Mouse (Mus musculus): ENCODE results near the gene Onecut1. TPM values are rescaled to one million over a fixed set of nuclear protein-coding genes. Genes with fewer than 3 reads are reported as not detected.

Gene Onecut1
- not detected for total RNA-seq (2021)

DNA sequence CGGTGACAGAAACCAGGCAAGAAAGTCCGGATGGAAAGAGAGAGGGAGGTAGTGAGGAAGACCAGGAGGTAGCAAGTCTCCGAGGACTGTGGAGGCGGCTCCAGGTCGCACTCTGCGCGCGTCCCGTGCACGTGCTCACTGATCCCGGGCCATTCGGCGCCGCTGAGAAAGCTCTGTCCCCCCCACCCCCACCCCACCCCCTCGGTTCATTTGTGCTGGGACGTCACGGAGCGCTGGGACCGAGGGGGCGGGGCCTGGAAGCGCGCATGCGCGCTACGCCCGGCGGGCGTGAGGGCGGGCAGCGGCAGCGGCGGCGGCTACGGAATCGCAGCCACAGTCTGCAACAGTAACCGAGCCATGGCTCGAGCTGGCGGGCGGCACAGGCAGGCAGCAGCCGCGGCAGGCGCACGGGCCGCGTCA is at the start of gene Onecut1:
Onecut1 (plus strand) TSS at position 361 of the 420 bp plus-strand sequence.
- DNase-seq = peak; percentile 75

DNA sequence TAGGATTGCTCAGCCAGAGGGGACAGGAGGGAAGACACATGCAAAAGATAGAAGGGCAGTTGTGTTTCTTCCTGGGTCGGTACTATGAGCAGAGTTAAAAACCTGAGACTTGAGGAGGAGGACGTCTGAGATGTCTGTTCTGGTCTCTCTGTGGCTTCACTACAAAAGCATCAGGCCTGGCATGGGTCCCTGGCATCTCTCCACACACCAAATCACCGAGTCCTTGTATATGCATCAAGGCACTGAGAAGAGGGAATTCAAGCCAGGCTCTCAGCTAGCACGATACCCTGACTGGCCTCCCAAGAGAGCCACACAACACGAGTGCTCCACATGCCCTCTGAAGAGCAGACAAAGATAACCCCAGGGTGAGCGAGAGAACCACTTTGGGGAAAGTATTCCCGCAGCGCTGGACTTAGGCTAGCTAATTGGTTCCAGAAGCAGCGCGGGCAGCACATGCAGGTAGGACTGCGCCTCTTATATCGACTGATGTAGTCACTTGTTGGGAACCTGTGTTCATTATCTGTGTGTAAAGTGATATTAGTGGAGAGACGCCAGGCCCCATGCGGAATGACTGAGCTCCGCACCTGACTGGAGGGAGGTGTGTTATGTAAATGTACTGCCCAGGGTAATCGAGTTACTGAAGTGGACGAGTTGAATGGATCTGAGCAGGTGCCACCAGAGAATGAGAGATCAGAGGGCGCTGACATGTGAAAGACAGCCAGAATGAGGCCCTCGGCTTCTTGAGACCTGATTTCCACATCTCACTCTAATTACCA is 41.8 kb upstream of the Onecut1 start:
- peak; percentile 14 for DNase-seq

DNA sequence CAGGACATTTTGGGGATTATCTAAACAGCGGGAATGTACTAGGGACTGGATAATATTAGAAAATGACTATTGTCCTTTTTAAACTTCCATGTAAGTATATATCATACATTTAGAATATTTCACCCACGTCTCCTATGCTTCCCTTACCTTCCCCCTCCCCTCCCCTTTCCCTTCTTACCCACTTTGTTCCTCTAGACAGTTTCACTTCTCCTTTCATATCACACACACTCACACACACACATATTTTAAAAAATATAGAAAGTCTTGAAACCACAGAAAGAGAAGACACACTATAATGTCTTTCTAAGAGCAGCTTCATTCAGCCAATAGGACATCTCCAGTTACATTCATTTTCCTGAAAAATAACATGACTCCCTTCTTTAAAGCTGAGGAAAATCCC is 36.6 kb upstream of the Onecut1 start:
- DNase-seq = no peak

DNA sequence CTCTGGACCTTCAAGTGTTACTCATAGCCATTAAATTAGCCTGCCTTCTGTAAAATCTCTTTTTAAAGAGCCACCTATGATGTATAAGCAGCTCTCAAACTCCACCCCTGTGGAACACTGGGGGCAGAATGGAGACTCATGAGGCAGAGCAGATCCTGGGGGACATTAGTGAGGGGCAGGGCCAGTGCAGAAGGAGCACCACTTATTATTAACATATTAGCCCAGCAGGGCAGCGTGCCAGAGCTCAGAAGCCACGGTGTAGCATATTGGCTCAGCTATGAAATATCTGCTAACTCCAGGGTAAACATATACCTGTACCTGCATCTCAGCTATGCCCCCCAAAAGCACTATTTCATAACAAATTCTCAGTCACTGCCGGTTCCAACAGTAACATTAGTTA is 32.5 kb upstream of the Onecut1 start:
- no peak for DNase-seq

DNA sequence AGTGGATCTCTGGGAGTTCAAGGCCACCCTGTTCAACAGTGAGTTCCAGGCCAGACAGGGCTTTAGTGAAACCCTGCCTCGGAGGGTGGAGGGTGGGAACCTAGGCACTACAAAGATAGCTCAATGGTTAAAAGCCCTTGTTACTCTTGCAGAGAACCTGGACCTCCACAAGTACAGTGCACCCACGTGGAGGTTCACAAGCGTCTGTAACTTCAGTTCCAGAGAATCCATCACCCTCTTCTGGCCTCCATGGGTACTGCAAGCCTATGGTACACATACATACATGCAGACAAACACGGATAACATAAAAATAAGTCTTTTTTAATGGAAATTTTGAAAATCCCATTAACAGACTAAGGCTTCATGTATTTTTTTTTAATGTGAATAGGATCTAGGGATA is 18.8 kb upstream of the Onecut1 start:
- DNase-seq = no peak

DNA sequence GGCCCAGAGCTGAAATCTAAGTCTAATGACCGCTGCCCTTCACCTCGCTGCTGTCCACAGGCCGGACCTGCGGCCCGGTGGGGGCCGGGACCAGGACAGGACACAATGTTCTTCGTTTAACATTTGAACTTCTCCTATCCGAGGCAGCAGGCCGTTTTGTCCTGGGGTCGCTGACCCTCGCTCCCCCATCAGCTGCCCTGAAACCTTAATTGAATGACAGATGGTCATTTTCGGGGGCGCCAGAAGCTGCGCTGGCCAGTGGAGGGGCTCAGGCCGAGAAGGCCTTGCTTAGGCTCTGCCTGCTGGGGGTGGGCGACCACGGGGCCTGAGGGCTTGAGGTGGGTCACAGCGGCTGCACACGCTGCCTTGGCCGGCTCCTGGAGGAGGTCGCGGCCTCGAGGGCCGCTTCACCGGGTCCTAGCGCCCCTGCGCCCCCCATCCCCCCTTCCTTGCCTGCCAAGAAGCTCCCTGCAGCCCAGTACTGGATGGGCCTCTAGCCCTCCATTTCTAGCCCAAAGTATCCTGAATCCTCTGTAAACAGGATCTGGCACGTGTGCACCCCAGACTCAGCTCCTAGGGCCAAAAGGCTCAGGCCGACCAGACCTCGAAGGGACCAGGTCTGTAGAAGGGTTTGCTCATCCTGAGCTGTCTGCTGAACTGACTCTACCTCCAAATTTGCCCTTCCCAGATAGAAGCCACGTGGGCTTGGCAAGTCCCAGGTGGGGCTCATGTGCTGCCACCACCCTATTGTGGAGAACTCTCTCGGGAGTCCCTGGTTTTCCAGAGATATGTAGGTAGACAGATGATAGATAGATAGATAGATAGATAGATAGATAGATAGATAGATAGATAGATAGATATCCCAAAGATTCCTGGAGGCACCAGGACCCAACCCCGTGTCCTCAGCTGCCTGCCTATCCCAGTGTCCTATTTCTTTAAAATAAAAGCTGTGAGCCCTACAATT is 14.6 kb upstream of the Onecut1 start:
- DNase-seq = no peak

DNA sequence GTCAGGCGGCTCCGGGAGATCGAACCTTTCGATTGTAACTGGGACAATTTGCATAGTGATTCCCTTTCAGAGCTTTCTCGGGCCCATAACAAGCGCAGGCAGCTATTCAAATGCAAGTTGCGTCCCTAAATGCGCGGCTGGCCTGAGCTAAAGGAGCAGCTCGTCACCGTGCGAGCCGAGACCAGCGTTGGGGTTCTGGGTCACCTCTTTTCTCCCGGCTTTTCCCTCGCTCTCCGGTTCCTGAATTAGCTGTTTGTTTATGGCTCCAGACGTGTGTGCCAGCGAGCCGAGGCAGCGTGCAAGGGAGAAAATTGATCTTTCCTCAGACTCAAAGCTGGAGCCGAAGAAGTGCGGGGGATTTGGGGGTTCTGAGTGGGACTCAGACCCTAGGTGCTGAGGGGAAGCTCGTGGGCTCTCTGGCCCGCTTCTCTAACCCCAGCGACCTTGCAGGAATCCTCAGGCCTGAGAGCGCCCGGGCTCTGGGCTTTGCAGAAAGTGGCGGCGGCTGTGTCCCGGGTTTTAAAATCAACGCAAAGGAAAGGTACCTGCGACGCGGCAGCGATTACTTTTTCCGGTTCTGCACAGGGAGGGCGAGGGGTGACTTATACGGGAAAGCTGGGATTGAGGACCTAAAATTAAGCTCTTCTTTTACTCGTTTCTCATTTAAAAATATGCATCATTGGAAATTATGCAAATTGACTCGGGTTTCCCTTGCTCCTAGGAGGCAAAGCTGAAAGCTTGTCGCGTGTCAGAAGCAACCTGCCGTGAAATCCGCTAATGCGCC is 13.1 kb upstream of the Onecut1 start:
- no peak for DNase-seq

DNA sequence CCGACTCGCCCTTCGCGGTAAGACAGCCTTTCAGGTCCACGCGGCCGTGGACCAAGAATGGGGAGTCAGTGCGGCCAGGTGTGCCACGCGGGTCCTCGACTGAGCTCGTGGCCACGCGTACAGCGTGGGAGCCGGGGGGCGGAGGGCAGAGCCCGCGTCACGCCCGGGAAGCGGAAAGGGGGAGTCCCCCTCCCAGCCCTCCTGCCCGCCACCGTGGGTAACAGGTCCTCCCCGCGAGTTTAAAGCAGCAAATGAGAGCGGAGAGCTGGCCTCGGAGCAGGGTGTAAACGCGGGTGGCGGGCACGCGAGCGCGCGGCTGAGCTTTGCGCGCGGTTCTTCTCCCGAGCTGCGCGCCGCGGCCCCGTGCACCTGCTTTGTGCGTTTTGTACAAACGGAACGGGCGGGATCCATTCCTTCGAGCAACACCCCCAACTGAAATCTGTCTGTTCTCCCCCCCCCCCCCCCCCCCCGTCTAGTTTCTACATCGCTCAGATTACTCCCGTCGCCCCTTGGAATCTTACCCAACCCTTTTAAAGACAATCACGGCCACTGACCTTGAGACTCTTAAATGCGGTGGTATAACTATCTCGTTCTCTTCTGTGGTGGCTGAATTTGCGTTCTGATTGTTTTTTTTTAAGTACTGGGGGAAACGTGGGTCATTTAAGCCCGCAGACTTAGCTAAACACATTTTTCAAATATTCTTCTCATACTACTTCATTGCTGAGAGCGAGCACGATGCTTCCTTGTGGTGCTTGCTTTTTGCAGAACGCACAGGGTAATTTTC is 12.3 kb upstream of the Onecut1 start:
- DNase-seq = no peak

DNA sequence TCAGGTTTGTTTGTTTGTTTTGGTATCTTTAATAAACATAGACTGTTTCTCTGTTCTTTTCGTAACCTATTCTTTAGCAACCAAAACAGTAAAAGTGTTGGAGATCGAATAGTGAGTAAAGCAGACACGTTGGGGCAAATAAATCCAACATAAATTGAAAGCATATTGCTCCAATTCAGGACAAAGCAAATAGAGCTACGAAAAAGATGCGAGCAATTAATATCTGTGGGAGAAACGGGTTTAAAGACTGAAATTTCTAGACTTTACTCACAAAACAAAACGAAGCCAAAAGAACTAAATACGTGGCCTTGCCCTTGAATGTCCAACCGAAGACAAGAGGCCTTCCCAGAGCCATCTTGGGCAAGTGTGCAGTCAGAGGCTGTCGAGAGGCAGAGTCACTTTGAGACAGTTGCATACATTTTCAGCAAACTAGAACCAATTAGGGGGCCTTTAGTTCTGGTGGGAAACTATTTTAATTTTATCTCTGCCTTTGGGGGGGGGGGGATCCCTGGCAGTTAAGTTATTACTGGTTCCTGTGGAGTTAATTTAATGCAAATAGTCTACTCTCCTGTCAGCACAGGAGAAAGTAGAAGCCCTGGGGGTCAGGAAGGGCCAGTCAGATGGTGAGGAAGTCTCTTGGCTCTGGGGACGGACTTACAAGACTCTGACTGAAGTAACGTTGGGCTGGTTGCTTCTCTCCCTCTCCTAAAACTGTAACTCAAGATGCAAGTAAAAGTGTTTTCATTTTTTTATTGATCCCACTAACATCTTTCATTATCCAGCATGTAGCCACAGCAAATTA is 11.5 kb upstream of the Onecut1 start:
- DNase-seq = no peak

DNA sequence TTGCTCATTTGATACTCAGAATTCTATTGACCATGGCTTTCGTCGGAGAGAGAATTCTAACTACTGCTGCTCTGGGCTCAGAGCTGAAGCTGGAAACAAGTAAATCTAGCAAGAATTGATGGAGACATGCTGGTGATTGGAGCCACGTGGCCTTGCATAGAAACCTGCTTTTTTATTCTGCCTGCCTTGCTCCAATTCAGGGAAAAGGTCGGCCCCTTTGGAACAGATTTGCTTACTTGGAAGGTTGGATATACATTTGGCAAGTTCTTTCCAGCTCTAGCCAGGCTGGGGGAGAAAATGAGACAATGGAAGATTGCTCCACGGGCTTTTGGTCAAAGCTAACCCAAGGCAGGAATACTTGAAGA is 11.0 kb upstream of the Onecut1 start:
- DNase-seq = no peak

DNA sequence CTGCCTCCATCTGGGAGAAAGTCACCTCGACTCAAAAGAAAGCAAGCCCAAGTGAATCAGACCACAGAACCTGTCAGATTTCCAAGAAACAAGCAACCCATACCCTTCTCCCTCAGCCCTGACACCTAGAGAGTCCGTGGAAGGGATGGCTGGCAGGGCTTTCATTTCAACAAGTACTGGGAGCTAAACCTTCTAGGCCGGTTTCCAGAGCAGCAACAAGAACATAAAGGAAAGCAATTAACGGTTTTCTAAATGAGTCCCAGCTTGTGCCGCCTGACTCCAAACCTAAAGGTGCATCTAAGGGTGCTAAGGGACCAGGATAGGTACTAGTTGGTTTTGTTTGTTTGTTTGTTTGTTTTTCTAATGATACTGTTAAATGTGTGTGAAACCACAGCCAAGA is 10.1 kb upstream of the Onecut1 start:
- DNase-seq = no peak

DNA sequence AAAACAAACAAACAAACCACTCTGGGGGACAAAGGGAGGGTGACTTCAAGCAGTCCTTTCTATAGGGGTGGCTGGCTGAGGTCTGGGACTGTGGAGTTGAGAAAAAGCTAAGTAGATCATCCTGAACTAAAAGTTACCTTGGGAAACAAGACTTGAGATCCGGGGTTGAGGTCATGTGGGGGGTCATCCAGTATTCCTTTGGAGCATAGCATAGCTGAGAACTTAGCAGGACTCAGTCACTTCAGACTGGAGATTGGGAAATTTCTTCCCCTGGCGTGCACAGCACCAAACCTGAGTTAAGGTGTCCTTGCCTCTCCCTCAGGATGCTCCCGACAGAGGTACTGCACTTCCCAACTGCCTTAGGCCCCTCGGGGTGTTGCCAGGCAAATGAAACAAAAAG is 9.4 kb upstream of the Onecut1 start:
- no peak for DNase-seq

DNA sequence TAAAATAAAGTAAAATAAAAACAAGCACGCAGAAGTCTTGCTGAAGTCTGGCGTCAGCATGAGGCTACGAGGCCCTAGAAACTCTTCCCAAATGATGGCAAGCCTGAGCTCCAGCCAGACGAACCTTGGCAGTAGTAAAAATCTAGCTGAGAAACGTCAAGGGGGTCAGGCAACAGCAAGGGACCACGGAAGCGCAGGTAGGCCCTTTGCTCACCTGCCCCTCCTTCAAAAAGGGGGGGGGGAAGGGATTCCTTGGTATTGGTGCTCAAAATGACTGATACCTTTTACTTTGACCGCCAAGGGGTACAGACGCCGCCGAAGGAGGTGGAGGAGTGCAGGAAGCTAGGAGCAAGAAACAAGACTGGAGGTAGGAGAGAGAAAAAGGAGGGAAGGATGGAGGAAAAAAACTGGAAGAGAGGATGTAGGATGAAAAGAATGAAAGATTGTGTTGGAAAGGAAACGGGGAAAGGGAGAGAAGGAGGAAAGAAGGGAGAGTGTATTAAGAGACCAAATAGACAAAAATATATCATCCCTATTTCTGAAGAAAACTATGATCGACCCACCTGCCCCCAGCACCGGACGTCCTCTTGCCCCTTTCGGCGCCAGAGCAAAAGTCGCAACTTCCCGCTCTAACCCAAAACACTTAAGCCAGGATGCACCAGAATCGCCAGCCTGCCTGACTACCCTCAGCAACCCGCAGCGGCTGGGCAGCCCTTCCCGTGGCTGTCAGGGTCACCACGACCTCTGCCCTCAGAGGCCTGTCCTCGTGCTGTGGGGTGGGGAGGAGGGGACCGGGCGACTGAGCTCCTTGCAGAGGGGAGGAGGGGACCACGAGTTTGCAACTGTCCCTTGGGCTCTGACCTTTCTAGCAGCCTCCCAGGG is 8.3 kb upstream of the Onecut1 start:
- DNase-seq = no peak

DNA sequence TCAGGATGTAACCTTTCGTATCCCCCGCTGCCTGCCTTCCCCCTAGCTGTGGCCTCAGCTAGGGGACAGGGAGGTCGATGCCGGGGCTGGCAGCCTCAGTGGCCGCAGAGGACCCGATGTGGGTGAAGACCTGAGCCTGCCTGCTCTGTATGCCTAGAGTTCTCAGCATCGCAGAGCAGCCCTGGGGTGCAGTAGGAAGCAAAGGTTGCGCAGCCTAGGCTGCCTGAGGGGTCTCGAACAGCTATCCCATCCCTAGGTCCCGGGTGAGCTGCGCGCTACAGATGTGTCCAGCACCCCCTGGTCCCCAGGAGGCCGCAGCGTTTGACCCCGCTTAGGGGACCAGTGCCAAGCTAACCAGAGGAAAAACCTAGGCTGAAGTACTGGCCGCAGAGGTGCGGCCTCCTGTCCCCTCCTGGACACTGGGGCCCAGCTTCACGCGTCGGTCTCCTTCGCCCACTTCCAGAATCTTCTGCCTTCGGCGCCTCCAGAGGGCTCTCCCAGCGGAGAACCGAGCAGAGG is 7.6 kb upstream of the Onecut1 start:
- no peak for DNase-seq

DNA sequence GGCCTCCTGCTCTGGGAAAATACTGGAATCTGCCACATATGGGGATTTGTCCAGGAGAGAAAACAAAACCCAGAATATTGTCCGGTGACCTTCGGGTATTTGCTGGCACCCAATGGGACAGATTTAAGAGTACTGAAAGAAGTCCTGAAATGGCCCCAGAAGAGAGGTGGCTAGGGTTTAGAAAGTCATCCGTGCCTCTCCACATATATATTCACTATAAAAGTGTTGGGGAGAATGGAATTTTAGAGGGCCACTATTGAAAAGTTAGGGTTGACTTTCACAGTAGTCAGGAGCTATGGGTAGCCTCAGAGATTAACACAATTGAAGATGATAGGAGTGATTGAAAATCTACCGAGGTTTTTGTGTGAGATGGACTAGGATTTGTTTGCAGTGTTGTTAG is 6.3 kb upstream of the Onecut1 start:
- DNase-seq = no peak

DNA sequence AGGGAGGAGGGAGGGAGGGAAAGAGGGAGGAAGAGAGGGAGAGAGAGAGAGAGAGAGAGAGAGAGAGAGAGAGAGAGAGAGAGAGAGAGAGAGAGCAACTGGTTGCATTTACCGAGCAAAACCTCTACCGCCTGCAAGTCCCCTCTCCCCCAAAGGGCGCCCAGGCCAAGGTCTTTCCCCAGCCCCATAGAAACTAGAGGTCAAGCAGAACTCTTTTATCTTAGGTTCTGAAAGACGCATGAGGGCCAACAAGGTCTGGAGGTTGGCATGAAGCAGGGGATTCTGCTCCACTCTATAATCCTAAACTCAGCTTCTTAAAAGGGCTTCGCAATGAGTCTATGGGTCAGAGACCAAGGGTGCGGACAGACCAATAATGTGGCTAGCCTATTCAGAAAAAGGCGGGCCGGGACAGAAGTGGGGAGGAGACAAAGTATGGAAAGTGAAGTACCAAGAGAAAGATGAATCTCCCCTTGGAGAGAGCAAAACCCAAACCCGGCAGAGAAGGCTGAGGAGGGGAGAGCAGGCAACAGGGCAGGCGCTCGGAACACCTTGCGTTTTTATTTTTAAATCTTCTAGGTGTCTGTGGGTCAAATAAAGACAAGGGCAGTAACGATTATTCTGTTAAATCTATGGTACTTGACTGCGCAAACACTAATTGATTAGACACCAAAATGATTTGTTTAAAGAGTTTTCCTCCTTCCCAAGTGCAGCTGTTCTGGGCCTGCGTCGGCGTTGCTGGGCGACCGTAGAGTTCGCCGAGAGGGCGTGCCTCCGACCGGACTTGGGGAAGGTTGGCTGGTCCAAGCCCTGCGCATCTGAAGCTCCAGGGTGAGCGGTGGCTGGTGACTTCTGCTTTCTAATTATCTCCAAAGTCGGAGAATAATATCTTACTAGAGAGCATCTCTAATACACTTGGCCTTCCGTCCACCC is 4.9 kb upstream of the Onecut1 start:
- no peak for DNase-seq

DNA sequence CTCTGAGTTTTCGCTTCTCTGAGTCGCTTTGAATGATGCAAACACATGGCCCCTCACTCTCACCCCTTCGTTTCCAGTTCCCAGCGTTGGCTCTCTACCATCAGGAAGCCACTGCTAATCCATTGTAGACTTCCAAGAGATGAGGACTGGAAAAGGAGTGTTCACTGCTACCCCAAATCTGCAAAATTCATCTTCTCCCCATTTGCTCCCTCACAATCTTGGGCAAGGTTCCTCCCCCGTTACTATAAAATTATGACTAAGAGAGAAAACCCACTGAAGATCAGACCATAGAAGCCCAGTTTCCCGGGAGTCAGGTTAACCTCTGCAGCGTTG is 4.2 kb upstream of the Onecut1 start:
- no peak for DNase-seq

DNA sequence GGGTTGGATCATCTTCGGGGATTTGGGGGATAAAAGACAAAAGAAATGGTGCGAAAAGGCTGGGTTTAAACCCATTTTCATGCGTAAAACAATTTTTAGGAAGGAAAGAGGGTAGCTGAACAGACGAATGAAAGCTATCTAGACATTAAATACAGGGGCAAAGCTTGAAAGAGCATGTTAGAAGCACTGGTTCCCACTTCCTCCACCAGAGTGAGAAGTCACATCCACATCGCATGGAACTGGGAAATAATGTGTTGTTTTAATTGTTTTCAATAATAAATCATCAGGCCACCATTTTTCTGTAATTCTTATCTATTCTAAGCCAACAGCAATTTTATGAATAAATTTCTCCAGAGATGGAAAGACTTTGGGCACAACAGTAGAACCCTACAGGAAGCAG is 3.6 kb upstream of the Onecut1 start:
- no peak for DNase-seq

DNA sequence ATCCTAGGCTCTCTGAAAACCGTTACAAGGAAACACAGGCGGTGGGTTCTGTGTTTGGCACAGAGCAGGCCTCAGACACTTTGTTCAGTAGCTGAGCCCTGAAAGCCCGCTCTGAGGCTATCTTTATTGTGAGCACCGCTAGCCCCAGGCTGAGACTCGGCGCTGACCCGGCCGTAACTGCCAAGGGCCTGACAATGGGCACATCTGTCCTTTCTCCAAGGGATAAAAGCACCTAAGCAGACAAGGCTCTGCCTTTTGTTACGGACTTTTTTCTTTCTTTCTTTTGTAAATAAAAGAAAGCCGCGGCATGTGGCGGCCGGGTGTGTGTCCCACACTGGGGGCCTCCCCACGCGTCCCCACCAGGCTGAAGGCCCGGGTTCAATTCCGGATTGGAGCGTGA is 1.3 kb upstream of the Onecut1 start:
- no peak for DNase-seq

All from heart, postnatal 4 days (tissue).